In the genomic region with DNA sequence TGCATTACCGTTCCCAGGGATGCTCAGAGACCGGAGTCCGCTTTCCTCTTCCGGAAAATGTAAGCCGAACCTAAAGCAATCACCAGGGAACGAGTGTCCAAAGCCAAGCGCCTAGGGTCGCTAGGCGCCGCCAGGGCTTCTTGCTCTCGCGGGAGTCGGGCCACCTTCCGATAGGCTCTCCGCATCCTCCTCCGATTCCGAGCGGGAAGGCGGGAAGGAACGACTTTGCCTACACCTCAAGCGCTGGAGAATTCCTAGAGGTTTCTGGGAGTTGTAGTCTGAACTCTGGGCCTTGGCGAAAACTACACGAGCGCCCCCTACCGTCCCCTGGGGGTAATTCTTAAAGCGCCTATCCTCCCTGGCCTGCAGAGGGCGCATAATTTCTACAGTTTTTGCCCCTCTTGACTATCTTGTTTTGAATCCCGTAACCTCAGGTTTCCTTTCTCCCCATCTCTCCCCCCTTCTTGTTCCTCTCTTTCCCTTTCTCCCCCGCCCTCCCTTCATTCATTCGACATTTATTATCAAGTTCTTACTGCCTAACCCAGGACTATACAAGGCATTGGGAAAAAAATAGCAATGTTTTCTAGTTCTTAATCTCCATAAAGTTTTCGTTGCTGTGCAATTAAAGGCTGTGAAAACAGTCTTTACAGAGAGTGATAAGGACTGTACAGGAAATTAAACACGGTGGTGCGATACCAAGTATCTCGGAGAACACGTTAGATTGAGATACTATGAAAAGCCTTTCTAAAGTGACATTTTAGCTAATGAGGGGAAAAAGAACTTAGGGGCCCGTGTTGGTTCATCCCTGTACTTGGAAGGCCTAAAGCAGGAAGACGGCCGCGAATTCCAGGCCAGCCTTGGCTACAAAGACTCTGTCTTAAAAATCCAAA, we compare ENCODE assay signal across 8 mouse cellular contexts. TPM values are rescaled to one million over a fixed set of nuclear protein-coding genes. Genes with fewer than 3 reads are reported as not detected.
DNase-seq lines count a peak whose midpoint lies in the region; ATAC-seq and TF ChIP-seq lines count a peak whose summit lies in the region.

No protein-coding gene starts in this region.

- peak overlapping the region; percentile 79 for H3K4me2 ChIP-seq in heart, embryonic 15.5 days
- peak overlapping the region; percentile 89 for H3K4me2 ChIP-seq in liver, embryonic 14.5 days (ENCODE audit: low read depth)
- H3K4me2 ChIP-seq in neural tube, embryonic 11.5 days (ENCODE audit: low read depth): peak overlapping the region; percentile 72
- peak overlapping the region; percentile 93 for H3K4me2 ChIP-seq in stomach, postnatal 0 days (replicated peaks; ENCODE audit: low read depth)

- peaks cover 63% of the 10 kb centered on the region for H3K4me1 ChIP-seq in forebrain, embryonic 10.5 days
- peaks cover 36% of the 10 kb centered on the region for H3K4me1 ChIP-seq in heart, embryonic 15.5 days (replicated peaks)
- H3K4me1 ChIP-seq in liver, embryonic 14.5 days (replicated peaks; ENCODE audit: control insufficient read depth in 2 of 2, insufficient read depth in 2 of 2, low read length in 1 of 2): peaks cover 36 to 50% of the 10 kb centered on the region in 2 experiments
- peaks cover 18% of the 10 kb centered on the region for H3K4me1 ChIP-seq in neural tube, embryonic 11.5 days (ENCODE audit: control insufficient read depth, insufficient read depth, low read length)
- H3K4me1 ChIP-seq in stomach, postnatal 0 days (replicated peaks; ENCODE audit: control insufficient read depth, insufficient read depth): 0 out of 2 replicates have a peak, but pooled peaks cover 8% of the 10 kb centered on the region

- peak; percentile 100 for TF ChIP-seq CTCF in liver, embryonic 14.5 days (IDR thresholded peaks at IDR 0.05; ENCODE audit: low read depth)
- peak; percentile 100 for TF ChIP-seq CTCF in stomach, postnatal 0 days (IDR thresholded peaks at IDR 0.05; ENCODE audit: low read depth)

- no peaks in the 10 kb centered on the region for H3K27me3 ChIP-seq in forebrain, embryonic 10.5 days (ENCODE audit: poor library complexity, severe bottlenecking)
- no peaks in the 10 kb centered on the region for H3K27me3 ChIP-seq in heart, embryonic 15.5 days
- H3K27me3 ChIP-seq in liver, embryonic 14.5 days (ENCODE audit: control insufficient read depth, insufficient read depth, low read length): no peaks in the 10 kb centered on the region
- H3K27me3 ChIP-seq in neural tube, embryonic 11.5 days (ENCODE audit: control insufficient read depth, insufficient read depth, low read length): no peaks in the 10 kb centered on the region
- no peaks in the 10 kb centered on the region for H3K27me3 ChIP-seq in stomach, postnatal 0 days (ENCODE audit: control insufficient read depth, insufficient read depth, low read length)

- H3K9me3 ChIP-seq in forebrain, embryonic 10.5 days: no peaks in the 10 kb centered on the region
- H3K9me3 ChIP-seq in heart, embryonic 15.5 days (replicated peaks): no peaks in the 10 kb centered on the region
- no peaks in the 10 kb centered on the region for H3K9me3 ChIP-seq in liver, embryonic 14.5 days (ENCODE audit: control insufficient read depth, low read length)
- H3K9me3 ChIP-seq in neural tube, embryonic 11.5 days (ENCODE audit: control insufficient read depth, low read length): no peaks in the 10 kb centered on the region
- H3K9me3 ChIP-seq in stomach, postnatal 0 days (ENCODE audit: control insufficient read depth, low read length): no peaks in the 10 kb centered on the region

- peak; percentile 96 to 98 for DNase-seq in CD8-positive naive resting alpha-beta T cell, adult 2 months (ENCODE audit: low read depth in 2 of 2, low spot score in 2 of 2)
- peak; percentile 99 for DNase-seq in c-Kit-positive CD71-negative TER-119-negative erythroid progenitor cells, embryonic 14.5 days (ENCODE audit: low read depth)
- peak; percentile 98 for DNase-seq in forebrain, embryonic 10.5 days (ENCODE audit: extremely low spot score, low spot score)
- peak; percentile 95 to 98 for DNase-seq in kidney, postnatal 25 days
- peak; percentile 97 to 98 (median 98) for DNase-seq in liver, embryonic 14.5 days (ENCODE audit: low read depth in 3 of 3, low spot score in 3 of 3)
- peak; percentile 97 for DNase-seq in neural tube, embryonic 11.5 days (ENCODE audit: low spot score)
- DNase-seq in stomach, postnatal 0 days (ENCODE audit: low spot score): peak; percentile 97

- ATAC-seq in heart, embryonic 15.5 days (replicated peaks; ENCODE audit: insufficient number of reproducible peaks, insufficient read depth, low FRiP score, low read depth): peak; percentile 90
- ATAC-seq in liver, embryonic 14.5 days (ENCODE audit: insufficient read depth): peak; percentile 79
- peak; percentile 82 for ATAC-seq in neural tube, embryonic 11.5 days (ENCODE audit: insufficient read depth, low FRiP score, low TSS enrichment)
- ATAC-seq in stomach, postnatal 0 days (ENCODE audit: low FRiP score, low TSS enrichment): peak; percentile 91

- peak overlapping the region; percentile 81 for H3K9ac ChIP-seq in heart, embryonic 15.5 days
- H3K9ac ChIP-seq in liver, embryonic 14.5 days (replicated peaks): peak overlapping the region; percentile 94
- peak overlapping the region; percentile 85 for H3K9ac ChIP-seq in neural tube, embryonic 11.5 days (ENCODE audit: low read length)
- peak overlapping the region; percentile 74 for H3K9ac ChIP-seq in stomach, postnatal 0 days (ENCODE audit: low read length)

- H3K4me3 ChIP-seq in forebrain, embryonic 10.5 days: peak overlapping the region; percentile 89
- peak overlapping the region; percentile 81 for H3K4me3 ChIP-seq in heart, embryonic 15.5 days
- peak overlapping the region; percentile 89 to 100 for H3K4me3 ChIP-seq in liver, embryonic 14.5 days (ENCODE audit: insufficient read depth in 1 of 2, low read depth in 2 of 2, low read length in 2 of 2)
- peak overlapping the region; percentile 71 for H3K4me3 ChIP-seq in neural tube, embryonic 11.5 days (ENCODE audit: low read depth, low read length)
- peak overlapping the region; percentile 48 for H3K4me3 ChIP-seq in stomach, postnatal 0 days (ENCODE audit: low read depth, low read length)

- WGBS in forebrain, embryonic 10.5 days: 3% methylated on average over 39 of the region's 39 CpGs
- 1% methylated on average over 39 of the region's 39 CpGs for WGBS in heart, embryonic 15.5 days
- WGBS in liver, embryonic 14.5 days (ENCODE audit: insufficient replicate concordance): under 1% methylated on average over 39 of the region's 39 CpGs
- WGBS in neural tube, embryonic 11.5 days: 3% methylated on average over 39 of the region's 39 CpGs
- 1% methylated on average over 39 of the region's 39 CpGs for WGBS in stomach, postnatal 0 days

- peaks cover 52% of the 10 kb centered on the region for H3K36me3 ChIP-seq in forebrain, embryonic 10.5 days (replicated peaks)
- 0 out of 2 replicates have a peak, but pooled peaks cover 2% of the 10 kb centered on the region for H3K36me3 ChIP-seq in heart, embryonic 15.5 days
- H3K36me3 ChIP-seq in liver, embryonic 14.5 days (replicated peaks; ENCODE audit: control insufficient read depth, insufficient read depth, low read depth): peaks cover 8% of the 10 kb centered on the region
- H3K36me3 ChIP-seq in neural tube, embryonic 11.5 days (ENCODE audit: control insufficient read depth, insufficient read depth, low read length): no peaks in the 10 kb centered on the region
- no peaks in the 10 kb centered on the region for H3K36me3 ChIP-seq in stomach, postnatal 0 days (ENCODE audit: control insufficient read depth, insufficient read depth, low read length)

- TF ChIP-seq EP300 in liver, embryonic 14.5 days (IDR thresholded peaks at IDR 0.05; ENCODE audit: low read depth): peak; percentile 67
- peak; percentile 89 for TF ChIP-seq EP300 in stomach, postnatal 0 days (optimal IDR thresholded peaks at IDR 0.05)

- peak overlapping the region; percentile 94 for H3K27ac ChIP-seq in forebrain, embryonic 10.5 days
- peak overlapping the region; percentile 91 for H3K27ac ChIP-seq in heart, embryonic 15.5 days
- H3K27ac ChIP-seq in liver, embryonic 14.5 days: peak overlapping the region; percentile 97
- peak overlapping the region; percentile 61 for H3K27ac ChIP-seq in neural tube, embryonic 11.5 days (ENCODE audit: low read depth, low read length)
- peak overlapping the region; percentile 96 for H3K27ac ChIP-seq in stomach, postnatal 0 days (replicated peaks)

RNA-seq across cellular contexts. Expression of a gene that starts 0.7 kb away (rescaled TPM):
- polyA plus RNA-seq in forebrain, embryonic 10.5 days (2016; fragmentation: Nextera tagmentation; extraction: Ambion mirVana): 46.4 and 51.1 TPM in 2 replicates
- polyA plus RNA-seq in heart, embryonic 15.5 days (2015; fragmentation: Nextera tagmentation; extraction: Ambion mirVana): 13.3 and 17.0 TPM in 2 replicates
- 10.8 and 12.7 TPM in 2 replicates for polyA plus RNA-seq in liver, embryonic 14.5 days (2012; rRNA removed)
- 14.8 and 16.1 TPM in 2 replicates for polyA plus RNA-seq in liver, embryonic 14.5 days (2014; fragmentation: Nextera tagmentation; extraction: Ambion mirVana)
- polyA plus RNA-seq in neural tube, embryonic 11.5 days (2014; fragmentation: Nextera tagmentation; extraction: Ambion mirVana): 34.5 and 34.6 TPM in 2 replicates
- polyA plus RNA-seq in stomach, postnatal 0 days (2015; fragmentation: Nextera tagmentation; extraction: Ambion mirVana): 8.7 and 9.0 TPM in 2 replicates

RNA-seq across cellular contexts. Expression of a gene that starts 0.8 kb away (rescaled TPM):
- 192 and 194 TPM in 2 replicates for polyA plus RNA-seq in forebrain, embryonic 10.5 days (2016; fragmentation: Nextera tagmentation; extraction: Ambion mirVana)
- polyA plus RNA-seq in heart, embryonic 15.5 days (2015; fragmentation: Nextera tagmentation; extraction: Ambion mirVana): 59.4 and 88.1 TPM in 2 replicates
- polyA plus RNA-seq in liver, embryonic 14.5 days (2012; rRNA removed): 68.7 and 76.7 TPM in 2 replicates
- polyA plus RNA-seq in liver, embryonic 14.5 days (2014; fragmentation: Nextera tagmentation; extraction: Ambion mirVana): 61.2 and 66.4 TPM in 2 replicates
- 169 and 175 TPM in 2 replicates for polyA plus RNA-seq in neural tube, embryonic 11.5 days (2014; fragmentation: Nextera tagmentation; extraction: Ambion mirVana)
- polyA plus RNA-seq in stomach, postnatal 0 days (2015; fragmentation: Nextera tagmentation; extraction: Ambion mirVana): 45.0 and 51.4 TPM in 2 replicates

RNA-seq across cellular contexts. Expression of a gene that starts 19.4 kb away (rescaled TPM):
- polyA plus RNA-seq in forebrain, embryonic 10.5 days (2016; fragmentation: Nextera tagmentation; extraction: Ambion mirVana): 27.9 and 28.7 TPM in 2 replicates
- polyA plus RNA-seq in heart, embryonic 15.5 days (2015; fragmentation: Nextera tagmentation; extraction: Ambion mirVana): 53.8 and 59.7 TPM in 2 replicates
- 1.0 TPM in 2 replicates for polyA plus RNA-seq in liver, embryonic 14.5 days (2012; rRNA removed)
- polyA plus RNA-seq in liver, embryonic 14.5 days (2014; fragmentation: Nextera tagmentation; extraction: Ambion mirVana): 0.13 and 0.14 TPM in 2 replicates
- polyA plus RNA-seq in neural tube, embryonic 11.5 days (2014; fragmentation: Nextera tagmentation; extraction: Ambion mirVana): 9.6 and 9.7 TPM in 2 replicates
- polyA plus RNA-seq in stomach, postnatal 0 days (2015; fragmentation: Nextera tagmentation; extraction: Ambion mirVana): 3.9 and 4.4 TPM in 2 replicates

RNA-seq across cellular contexts. Expression of a gene that starts 26.4 kb away (rescaled TPM):
- polyA plus RNA-seq in forebrain, embryonic 10.5 days (2016; fragmentation: Nextera tagmentation; extraction: Ambion mirVana): 4.3 and 4.6 TPM in 2 replicates
- polyA plus RNA-seq in heart, embryonic 15.5 days (2015; fragmentation: Nextera tagmentation; extraction: Ambion mirVana): 24.2 and 24.5 TPM in 2 replicates
- 20.6 and 25.2 TPM in 2 replicates for polyA plus RNA-seq in liver, embryonic 14.5 days (2012; rRNA removed)
- polyA plus RNA-seq in liver, embryonic 14.5 days (2014; fragmentation: Nextera tagmentation; extraction: Ambion mirVana): 21.3 and 29.8 TPM in 2 replicates
- polyA plus RNA-seq in neural tube, embryonic 11.5 days (2014; fragmentation: Nextera tagmentation; extraction: Ambion mirVana): 7.2 and 7.7 TPM in 2 replicates
- 5.3 and 7.2 TPM in 2 replicates for polyA plus RNA-seq in stomach, postnatal 0 days (2015; fragmentation: Nextera tagmentation; extraction: Ambion mirVana)

RNA-seq across cellular contexts. Expression of a gene that starts 30.5 kb away (rescaled TPM):
- polyA plus RNA-seq in forebrain, embryonic 10.5 days (2016; fragmentation: Nextera tagmentation; extraction: Ambion mirVana): 1.5 TPM in 2 replicates
- polyA plus RNA-seq in heart, embryonic 15.5 days (2015; fragmentation: Nextera tagmentation; extraction: Ambion mirVana): 0.21 and 0.42 TPM in 2 replicates
- polyA plus RNA-seq in liver, embryonic 14.5 days (2012; rRNA removed): 0.03 TPM in 2 replicates
- polyA plus RNA-seq in liver, embryonic 14.5 days (2014; fragmentation: Nextera tagmentation; extraction: Ambion mirVana): 0.01 TPM in 2 replicates
- polyA plus RNA-seq in neural tube, embryonic 11.5 days (2014; fragmentation: Nextera tagmentation; extraction: Ambion mirVana): 0.92 and 1.2 TPM in 2 replicates
- polyA plus RNA-seq in stomach, postnatal 0 days (2015; fragmentation: Nextera tagmentation; extraction: Ambion mirVana): 0.38 and 0.39 TPM in 2 replicates

Comparison
In these comparisons a context has a peak if more than half of its experiments do, and no peak if none do; other contexts are left out.
1. Peak in every context shown above with its lines: DNase-seq, ATAC-seq, H3K4me3 ChIP-seq and H3K27ac ChIP-seq.